Mouse (Mus musculus) kidney, postnatal 0 days (tissue): ENCODE measurements around the gene AL732309.1. TPM values are rescaled to one million over a fixed set of nuclear protein-coding genes. Genes with fewer than 3 reads are reported as not detected.

Source experiments
- ATAC-seq: fragments of 200-750 bp; cut with Nextera tagmentation; replicated peaks from 2 replicates; pipeline ENCODE4 v1.8.0; 2017; ENCODE audit warnings: low read depth, moderate number of reproducible peaks, moderate TSS enrichment, moderate library complexity; ENCODE audit not compliant: low FRiP score
- DNase-seq: peaks from one replicate; pipeline ENCODE4 v3.0.0-alpha.2; 2016; ENCODE audit warnings: low spot score
- H3K27ac ChIP-seq: fragments of 300-500 bp; sonication (generic); 2 replicates; pipeline ENCODE4 v1.5.1; 2014; ENCODE audit warnings: mild to moderate bottlenecking
- H3K27me3 ChIP-seq: fragments of 300-500 bp; sonication (generic); 2 replicates; pipeline ENCODE4 v1.6.1; 2014; ENCODE audit warnings: low read length, mixed read lengths; ENCODE audit not compliant: insufficient read depth
- H3K36me3 ChIP-seq: fragments of 300-500 bp; sonication (generic); 2 replicates; pipeline ENCODE4 v1.6.1; 2014; ENCODE audit warnings: low read length, mixed read lengths; ENCODE audit not compliant: insufficient read depth
- H3K4me1 ChIP-seq: fragments of 300-500 bp; sonication (generic); replicated peaks from 2 replicates; pipeline ENCODE4 v1.6.1; 2014; ENCODE audit warnings: antibody characterized with exemption, low read length, mixed read lengths; ENCODE audit not compliant: insufficient read depth
- H3K4me2 ChIP-seq: fragments of 300-500 bp; sonication (generic); 2 replicates; pipeline ENCODE4 v1.6.1; 2014; ENCODE audit warnings: mild to moderate bottlenecking, low read length, moderate library complexity, mixed read lengths
- H3K4me3 ChIP-seq: fragments of 300-500 bp; sonication (generic); replicated peaks from 2 replicates; pipeline ENCODE4 v1.5.1; 2014; ENCODE audit warnings: low read depth, low read length
- H3K9ac ChIP-seq: fragments of 300-500 bp; sonication (generic); 2 replicates; pipeline ENCODE4 v1.6.1; 2014; ENCODE audit warnings: low read depth, low read length
- H3K9me3 ChIP-seq: fragments of 300-500 bp; sonication (generic); replicated peaks from 2 replicates; pipeline ENCODE4 v1.6.1; 2016; ENCODE audit warnings: low read length, inconsistent platforms, mixed read lengths
- CTCF ChIP-seq: IDR thresholded peaks from 2 replicates; pipeline ENCODE4 v1.5.1; 2016; ENCODE audit warnings: antibody characterized with exemption, low read depth, mild to moderate bottlenecking, moderate library complexity
- WGBS: fragments of 180-500 bp; shearing (Covaris S2); extraction: QIAGEN DNeasy Blood & Tissue Kit; methylation state at CpG from one replicate; pipeline ENCODE4 v1.1.7; 2014; 5-methylcytosine and 5-hydroxymethylcytosine counted together
- polyA plus RNA-seq: library from polyadenylated mRNA; unstranded; fragments of >200 nt; fragmentation: Nextera tagmentation; extraction: Ambion mirVana; gene quantifications from 2 replicates; pipeline ENCODE4 v1.2.1, GENCODE M21; 2015

The AL732309.1 gene
- polyA plus RNA-seq, 1 experiment from 2014 or later: 2.7 TPM

DNA sequence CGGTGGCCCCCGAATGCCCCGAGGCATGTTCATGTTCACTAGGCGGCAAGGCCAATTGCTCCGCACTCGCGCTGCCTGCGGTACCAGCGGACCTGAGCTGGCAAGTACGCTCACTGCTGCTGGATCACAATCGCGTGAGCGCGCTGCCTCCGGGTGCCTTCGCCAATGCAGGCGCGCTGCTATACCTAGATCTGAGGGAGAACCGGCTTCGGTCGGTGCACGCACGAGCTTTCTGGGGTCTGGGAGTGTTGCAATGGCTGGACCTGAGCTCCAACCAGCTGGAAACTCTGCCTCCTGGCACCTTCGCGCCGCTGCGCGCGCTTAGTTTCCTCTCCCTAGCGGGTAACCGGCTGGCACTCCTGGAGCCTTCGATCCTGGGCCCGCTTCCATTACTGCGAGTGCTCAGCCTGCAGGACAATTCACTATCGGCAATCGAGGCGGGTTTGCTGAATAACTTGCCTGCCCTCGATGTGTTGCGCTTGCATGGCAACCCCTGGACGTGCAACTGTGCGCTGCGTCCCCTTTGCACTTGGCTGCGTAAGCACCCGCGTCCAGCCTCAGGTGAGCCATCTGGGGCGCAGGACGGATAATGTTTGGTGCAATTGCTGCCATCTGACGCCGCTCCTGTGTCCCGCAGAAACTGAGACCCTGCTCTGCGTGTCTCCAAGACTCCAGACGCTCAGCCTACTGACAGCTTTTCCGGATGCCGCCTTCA lies 43.6 kb upstream of the AL732309.1 start:
- no peak for ATAC-seq
- Histone ChIP-seq H3K4me2 (peak overlapping the region; percentile 46), H3K4me3 (peak overlapping the region; percentile 33), H3K9me3 (no peaks in the 10 kb centered on the region), H3K36me3 (peaks cover 9% of the 10 kb centered on the region; the same call in 1 of the 2 replicates), H3K4me1 (peaks cover 12% of the 10 kb centered on the region; the same call in 1 of the 2 replicates), H3K9ac (no peak overlapping the region), H3K27ac (no peak overlapping the region), H3K27me3 (peaks cover 49% of the 10 kb centered on the region)
- 2% methylated on average over 54 of the region's 54 CpGs for WGBS
- DNase-seq: no peak
- TF ChIP-seq CTCF: no peak

DNA sequence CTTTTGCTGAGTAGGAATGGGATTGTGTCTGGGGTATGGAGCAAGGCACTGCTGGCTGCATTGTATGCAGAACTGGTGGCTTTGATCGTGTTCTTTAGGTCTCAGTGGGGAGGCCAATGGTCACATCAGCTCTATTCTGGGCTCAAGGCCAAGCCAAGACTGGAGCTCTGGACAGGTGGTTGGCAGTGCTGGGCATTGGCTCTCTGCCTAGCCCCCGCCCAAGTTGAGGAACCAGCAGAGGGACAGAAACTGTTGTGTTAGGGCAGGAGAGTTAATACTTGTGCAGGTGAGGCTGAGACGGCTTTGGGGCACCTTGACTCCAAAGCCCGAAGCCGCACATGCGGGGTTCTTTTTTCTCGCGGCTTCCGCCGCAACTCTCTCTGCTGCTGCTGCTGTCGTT lies 43.0 kb upstream of the AL732309.1 start, which contains the start of gene Lrrc26:
TSS of gene Lrrc26 (plus strand) at position 265 of the 400 bp plus-strand sequence.
- Histone ChIP-seq H3K9ac (no peak within 1 kb of the TSS), H3K9me3 (no peaks in the 10 kb centered on the region), H3K36me3 (peaks cover 15% of the 10 kb centered on the region), H3K27ac (no peak within 1 kb of the TSS), H3K4me2 (peak within 1 kb of the TSS; percentile 46), H3K4me1 (peaks cover 12% of the 10 kb centered on the region; the same call in 1 of the 2 replicates), H3K27me3 (peaks cover 49% of the 10 kb centered on the region), H3K4me3 (peak within 1 kb of the TSS; percentile 33)
- DNase-seq (no peak), ATAC-seq (no peak)
- no peak for TF ChIP-seq CTCF
- WGBS: 5% methylated on average over 11 of the region's 11 CpGs

DNA sequence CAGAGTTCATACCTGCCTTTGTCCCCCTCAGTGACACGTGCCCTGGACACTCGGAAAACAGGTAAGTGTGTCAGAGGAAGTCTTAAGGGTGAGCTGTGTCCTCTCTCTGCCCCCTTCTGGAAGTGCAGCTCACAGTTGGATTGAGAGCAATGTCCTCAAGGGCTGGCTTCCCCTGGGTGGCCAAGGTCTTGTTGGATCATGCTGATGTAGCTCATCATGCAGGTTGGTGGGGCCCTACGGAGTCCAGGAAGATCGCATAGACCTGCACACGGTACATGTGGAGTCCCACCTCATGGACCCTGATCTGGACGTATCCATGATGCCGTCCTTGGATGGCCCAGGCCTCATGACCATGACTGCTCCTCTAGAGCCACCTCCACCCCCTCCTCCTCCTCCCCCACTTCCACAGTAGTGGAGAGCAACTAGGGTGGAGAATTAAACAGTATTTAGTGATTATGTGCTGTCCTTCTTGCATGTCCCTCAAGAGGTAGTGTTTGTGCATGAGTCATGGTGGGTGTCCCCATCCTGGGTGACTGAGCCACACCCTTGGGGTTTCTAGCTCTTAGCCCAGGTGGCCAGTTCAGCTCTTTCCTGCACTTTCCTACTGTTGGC lies 42.2 kb upstream of the AL732309.1 start:
- no peak overlapping the region for H3K27ac ChIP-seq
- TF ChIP-seq CTCF: no peak
- no peak overlapping the region for H3K4me3 ChIP-seq
- DNase-seq (no peak), ATAC-seq (no peak)
- 81% methylated on average over 7 of the region's 7 CpGs for WGBS
- no peaks in the 10 kb centered on the region for H3K9me3 ChIP-seq
- H3K36me3 ChIP-seq: peaks cover 22% of the 10 kb centered on the region
- H3K9ac ChIP-seq: no peak overlapping the region
- peaks cover 49% of the 10 kb centered on the region for H3K27me3 ChIP-seq
- H3K4me1 ChIP-seq: peaks cover 12% of the 10 kb centered on the region; the same call in 1 of the 2 replicates
- no peak overlapping the region for H3K4me2 ChIP-seq

DNA sequence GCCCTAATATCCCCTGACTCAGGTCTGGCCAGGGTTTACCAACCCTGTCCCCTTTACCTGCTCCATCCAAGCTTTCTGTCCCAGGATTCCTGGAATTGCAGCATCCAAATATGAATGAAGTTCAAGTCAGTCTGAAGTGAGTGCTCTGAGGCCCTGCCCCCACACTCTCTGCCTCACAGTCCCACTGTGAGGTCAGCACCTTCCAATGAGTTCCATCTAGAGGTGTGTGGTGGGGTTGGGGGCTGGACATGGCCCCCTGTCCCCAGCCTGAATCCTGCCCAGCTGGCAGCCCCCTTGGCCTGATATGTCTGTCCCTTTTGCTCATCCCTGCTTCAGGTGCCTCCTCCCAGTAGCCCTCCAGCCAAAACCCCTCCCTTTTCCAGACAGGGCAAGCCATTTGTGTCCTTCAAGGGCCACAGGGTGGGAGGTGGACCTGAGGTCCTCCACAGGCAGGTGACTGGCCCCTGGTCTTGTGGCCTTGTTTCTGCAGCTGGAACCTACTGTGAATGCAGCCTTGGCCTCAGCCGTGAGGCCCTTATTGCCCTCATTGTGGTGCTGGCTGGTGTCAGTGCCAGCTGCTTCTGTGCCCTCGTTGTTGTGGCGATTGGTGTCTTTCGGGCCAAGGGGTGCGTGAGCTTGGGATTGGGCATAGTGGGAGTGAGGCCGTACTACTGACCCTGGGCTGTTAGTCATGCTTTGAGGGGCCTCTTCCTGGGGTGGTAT lies 41.4 kb upstream of the AL732309.1 start, which contains the start of gene Tmem210:
TSS of gene Tmem210 (plus strand) at position 219 of the 723 bp plus-strand sequence.
- 82% methylated on average over 6 of the region's 6 CpGs for WGBS
- Histone ChIP-seq H3K4me1 (peaks cover 12% of the 10 kb centered on the region; the same call in 1 of the 2 replicates), H3K36me3 (peaks cover 29% of the 10 kb centered on the region), H3K27ac (peak within 1 kb of the TSS; percentile 55), H3K9me3 (no peaks in the 10 kb centered on the region), H3K4me3 (no peak within 1 kb of the TSS), H3K4me2 (no peak within 1 kb of the TSS), H3K9ac (no peak within 1 kb of the TSS), H3K27me3 (peaks cover 49% of the 10 kb centered on the region)
- ATAC-seq (no peak), DNase-seq (no peak)
- TF ChIP-seq CTCF: no peak

DNA sequence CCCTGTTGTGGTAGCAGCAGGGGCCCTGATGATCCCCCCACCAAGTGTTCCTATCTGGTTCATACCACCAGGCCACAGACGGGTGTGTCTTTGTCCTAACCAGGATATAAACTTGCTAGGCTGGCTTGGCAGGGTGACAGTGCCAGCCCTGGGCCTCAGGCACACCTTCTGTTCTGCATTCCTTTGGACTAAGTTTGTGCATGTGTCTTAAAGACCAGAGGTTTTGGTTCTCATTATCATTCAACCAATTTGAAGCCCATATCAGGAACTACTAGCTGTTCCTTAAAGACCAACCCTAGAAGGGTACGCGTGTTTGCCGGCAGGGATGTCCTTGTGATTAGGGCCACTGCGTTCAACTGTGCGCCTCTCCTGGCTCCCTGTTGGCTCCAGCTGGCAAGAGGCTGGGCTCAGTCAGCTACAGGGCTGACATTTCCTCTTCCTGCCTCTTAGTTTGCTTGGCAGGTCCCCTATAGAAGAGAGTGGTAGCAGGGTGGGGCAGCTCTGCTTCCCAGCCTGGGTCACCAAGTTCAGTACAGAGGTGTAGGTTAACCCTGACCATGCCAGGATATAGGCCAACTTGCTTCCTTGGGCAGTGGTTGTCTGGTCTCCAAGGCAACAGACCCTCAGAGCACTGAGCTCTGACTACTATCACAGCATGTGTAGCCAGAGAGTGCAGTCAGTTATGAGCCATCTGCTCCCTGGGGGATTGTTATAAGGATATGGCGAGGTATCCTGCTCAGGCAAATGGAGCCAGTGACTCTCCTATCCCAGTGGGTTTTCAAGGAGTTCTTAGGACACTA lies 40.4 kb upstream of the AL732309.1 start:
- ATAC-seq: no peak; the same call in 1 of the 2 replicates
- no peak for TF ChIP-seq CTCF
- peak overlapping the region; percentile 55 for H3K27ac ChIP-seq
- H3K9me3 ChIP-seq: no peaks in the 10 kb centered on the region
- DNase-seq: no peak
- 47% methylated on average over 7 of the region's 7 CpGs for WGBS
- H3K27me3 ChIP-seq: peaks cover 41% of the 10 kb centered on the region
- H3K36me3 ChIP-seq: peaks cover 39% of the 10 kb centered on the region
- no peak overlapping the region for H3K4me2 ChIP-seq
- H3K4me3 ChIP-seq: no peak overlapping the region
- H3K9ac ChIP-seq: no peak overlapping the region
- H3K4me1 ChIP-seq: peaks cover 12% of the 10 kb centered on the region; the same call in 1 of the 2 replicates
